Comparison of ENCODE assay signal across 13 mouse cellular contexts in the genomic region with DNA sequence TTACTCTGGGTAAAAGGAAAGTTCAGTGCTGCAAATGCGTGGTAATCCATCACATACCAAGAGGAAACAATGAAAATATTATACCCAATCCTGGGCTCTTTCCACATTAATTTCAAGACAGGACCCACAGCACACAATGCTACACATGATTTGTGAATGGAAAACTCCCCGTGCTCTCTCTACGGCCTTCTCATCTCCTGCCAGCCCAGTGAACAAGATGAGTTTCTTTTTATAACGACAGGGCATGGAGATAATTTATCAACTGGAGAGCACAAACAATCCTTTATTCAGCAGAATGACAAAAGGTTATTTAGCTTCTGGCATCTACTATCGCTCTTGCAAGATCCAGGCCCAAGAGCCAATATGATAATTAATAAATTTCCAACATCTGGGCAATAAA.
"Had no signal": no experiment of that assay in that cellular context is flagged by ENCODE, and none has a peak within 500 bp of the region (broad histone marks: within the 10 kb centered on the region; RNA-seq: fewer than 3 reads in every experiment).

No protein-coding gene starts in this region.

- H3K27me3 ChIP-seq: intestine, embryonic 15.5 days; liver, embryonic 15.5 days; midbrain, embryonic 15.5 days; stomach, embryonic 15.5 days had no signal

- H3K4me1 ChIP-seq: intestine, embryonic 15.5 days; limb, embryonic 10.5 days; liver, embryonic 15.5 days; midbrain, embryonic 15.5 days; stomach, embryonic 15.5 days had no signal

- H3K9me3 ChIP-seq: intestine, embryonic 15.5 days; limb, embryonic 10.5 days; liver, embryonic 15.5 days; midbrain, embryonic 15.5 days; stomach, embryonic 15.5 days had no signal

- ATAC-seq: intestine, embryonic 15.5 days; lung, postnatal 0 days; midbrain, embryonic 15.5 days had no signal

- H3K36me3 ChIP-seq: intestine, embryonic 15.5 days; limb, embryonic 10.5 days; liver, embryonic 15.5 days; midbrain, embryonic 15.5 days; stomach, embryonic 15.5 days had no signal

- DNase-seq: lung, adult 2 months; lung, postnatal 4 days; right cerebral cortex, postnatal 14 days; thymus, postnatal 36 days had no signal

- H3K27ac ChIP-seq: intestine, embryonic 15.5 days; left cerebral cortex, adult 2 months; limb, embryonic 10.5 days; liver, embryonic 15.5 days; midbrain, embryonic 15.5 days; stomach, embryonic 15.5 days had no signal

- H3K4me3 ChIP-seq: intestine, embryonic 15.5 days; left cerebral cortex, adult 2 months; limb, embryonic 10.5 days; liver, embryonic 15.5 days; midbrain, embryonic 15.5 days; stomach, embryonic 15.5 days had no signal

- H3K9ac ChIP-seq: intestine, embryonic 15.5 days; liver, embryonic 15.5 days; midbrain, embryonic 15.5 days; stomach, embryonic 15.5 days had no signal

- H3K4me2 ChIP-seq: intestine, embryonic 15.5 days; liver, embryonic 11.5 days; liver, embryonic 15.5 days; midbrain, embryonic 11.5 days; midbrain, embryonic 15.5 days; stomach, embryonic 15.5 days had no signal
